8 mouse cellular contexts compared by ENCODE assay signal in genomic region chr2:131509671-131510313, GRCm38 (mm10). TPM values are rescaled to one million over a fixed set of nuclear protein-coding genes. Genes with fewer than 3 reads are reported as not detected.
DNase-seq lines count a peak whose midpoint lies in the region; ATAC-seq and TF ChIP-seq lines count a peak whose summit lies in the region.

No protein-coding gene starts in this region.

- 0 out of 2 replicates have a peak overlapping the region, but pooled peaks have one; percentile 9 for H3K27ac ChIP-seq in embryonic fibroblast, embryonic 13.5 days (ENCODE audit: insufficient read depth, low read length)
- peak overlapping the region; percentile 19; the same call in 1 of the 2 replicates for H3K27ac ChIP-seq in heart, embryonic 12.5 days (ENCODE audit: poor library complexity, severe bottlenecking)
- H3K27ac ChIP-seq in kidney, embryonic 14.5 days (ENCODE audit: low read depth, low read length): no peak overlapping the region
- H3K27ac ChIP-seq in liver, embryonic 14.5 days: no peak overlapping the region
- H3K27ac ChIP-seq in testis, adult 2 months (ENCODE audit: control insufficient read depth, insufficient read depth, low read depth, low read length): no peak overlapping the region

- WGBS in heart, embryonic 12.5 days: 9% methylated on average over 17 of the region's 17 CpGs
- WGBS in kidney, embryonic 14.5 days: 16% methylated on average over 17 of the region's 17 CpGs
- WGBS in liver, embryonic 14.5 days (ENCODE audit: insufficient replicate concordance): 17% methylated on average over 17 of the region's 17 CpGs

- no peak for TF ChIP-seq EP300 in liver, embryonic 14.5 days (IDR thresholded peaks at IDR 0.05; ENCODE audit: low read depth)

- 0 out of 2 replicates have a peak, but pooled peaks have one; percentile 9 for TF ChIP-seq CTCF in embryonic fibroblast, embryonic 13.5 days (IDR thresholded peaks at IDR 0.05; ENCODE audit: borderline replicate concordance, insufficient read depth, low read length)
- TF ChIP-seq CTCF in liver, embryonic 14.5 days (IDR thresholded peaks at IDR 0.05; ENCODE audit: low read depth): peak; percentile 86
- peak; percentile 55; the same call in 1 of the 2 replicates for TF ChIP-seq CTCF in testis, adult 2 months (IDR thresholded peaks at IDR 0.05; ENCODE audit: control insufficient read depth, insufficient read depth, insufficient replicate concordance, low read depth, low read length)

- H3K4me3 ChIP-seq in embryonic fibroblast, embryonic 13.5 days (ENCODE audit: insufficient read depth, low read length): no peak overlapping the region
- peak overlapping the region; percentile 31 for H3K4me3 ChIP-seq in heart, embryonic 12.5 days
- peak overlapping the region; percentile 16; the same call in 1 of the 2 replicates for H3K4me3 ChIP-seq in kidney, embryonic 14.5 days (ENCODE audit: low read length)
- H3K4me3 ChIP-seq in liver, embryonic 14.5 days (ENCODE audit: insufficient read depth in 1 of 2, low read depth in 2 of 2, low read length in 2 of 2): peak overlapping the region in 1 of 2 experiments; percentile 12; a peak in 1 of 4 replicates
- no peak overlapping the region for H3K4me3 ChIP-seq in testis, adult 2 months (ENCODE audit: control insufficient read depth, low read depth, low read length)

- H3K9ac ChIP-seq in heart, embryonic 12.5 days: peak overlapping the region; percentile 41; the same call in 1 of the 2 replicates
- H3K9ac ChIP-seq in kidney, embryonic 14.5 days (ENCODE audit: low read depth, low read length): peak overlapping the region; percentile 35; the same call in 1 of the 2 replicates
- H3K9ac ChIP-seq in liver, embryonic 14.5 days (replicated peaks): no peak overlapping the region

- ATAC-seq in heart, embryonic 12.5 days (ENCODE audit: insufficient number of reproducible peaks, low FRiP score): 0 out of 2 replicates have a peak, but pooled peaks have one; percentile 19
- peak; percentile 69 for ATAC-seq in kidney, embryonic 14.5 days (ENCODE audit: low FRiP score, low TSS enrichment)
- peak; percentile 47; the same call in 1 of the 2 replicates for ATAC-seq in liver, embryonic 14.5 days (ENCODE audit: insufficient read depth)

- H3K4me1 ChIP-seq in embryonic fibroblast, embryonic 13.5 days (ENCODE audit: control insufficient read depth, insufficient read depth, low read length): peaks cover 7% of the 10 kb centered on the region; the same call in 1 of the 2 replicates
- peaks cover 55% of the 10 kb centered on the region for H3K4me1 ChIP-seq in heart, embryonic 12.5 days (replicated peaks)
- H3K4me1 ChIP-seq in kidney, embryonic 14.5 days (ENCODE audit: control insufficient read depth, insufficient read depth, low read length): peaks cover 14% of the 10 kb centered on the region
- peaks cover 15 to 27% of the 10 kb centered on the region in 2 experiments for H3K4me1 ChIP-seq in liver, embryonic 14.5 days (replicated peaks; ENCODE audit: control insufficient read depth in 2 of 2, insufficient read depth in 2 of 2, low read length in 1 of 2)
- peaks cover 13% of the 10 kb centered on the region for H3K4me1 ChIP-seq in testis, adult 2 months (ENCODE audit: control insufficient read depth, insufficient read depth, low read length)

- no peaks in the 10 kb centered on the region for H3K27me3 ChIP-seq in heart, embryonic 12.5 days (replicated peaks)
- no peaks in the 10 kb centered on the region for H3K27me3 ChIP-seq in kidney, embryonic 14.5 days (ENCODE audit: control insufficient read depth, insufficient read depth, low read length)
- no peaks in the 10 kb centered on the region for H3K27me3 ChIP-seq in liver, embryonic 14.5 days (ENCODE audit: control insufficient read depth, insufficient read depth, low read length)
- H3K27me3 ChIP-seq in testis, adult 2 months (ENCODE audit: control insufficient read depth, insufficient read depth, low read length): no peaks in the 10 kb centered on the region

- peak overlapping the region; percentile 69 for H3K4me2 ChIP-seq in heart, embryonic 12.5 days
- H3K4me2 ChIP-seq in kidney, embryonic 14.5 days (replicated peaks; ENCODE audit: low read depth, low read length): peak overlapping the region; percentile 41
- peak overlapping the region; percentile 54 for H3K4me2 ChIP-seq in liver, embryonic 14.5 days (ENCODE audit: low read depth)

- H3K9me3 ChIP-seq in heart, embryonic 12.5 days (replicated peaks): no peaks in the 10 kb centered on the region
- no peaks in the 10 kb centered on the region for H3K9me3 ChIP-seq in kidney, embryonic 14.5 days (ENCODE audit: control insufficient read depth, low read length)
- H3K9me3 ChIP-seq in liver, embryonic 14.5 days (ENCODE audit: control insufficient read depth, low read length): no peaks in the 10 kb centered on the region

- peak; percentile 85 to 86 for DNase-seq in CD8-positive naive resting alpha-beta T cell, adult 2 months (ENCODE audit: low read depth in 2 of 2, low spot score in 2 of 2)
- DNase-seq in adrenal gland, postnatal 36 days: peak; percentile 64 to 72
- DNase-seq in liver, embryonic 14.5 days (ENCODE audit: low read depth in 3 of 3, low spot score in 3 of 3): peak in 2 of 3 experiments; percentile 50 to 56
- peak; percentile 92 for DNase-seq in naive thymus-derived CD4-positive, alpha-beta T cell, adult 2 months (ENCODE audit: low read depth)

- H3K36me3 ChIP-seq in heart, embryonic 12.5 days: no peaks in the 10 kb centered on the region
- H3K36me3 ChIP-seq in kidney, embryonic 14.5 days (ENCODE audit: control insufficient read depth, insufficient read depth, low read length): no peaks in the 10 kb centered on the region
- peaks cover 3% of the 10 kb centered on the region for H3K36me3 ChIP-seq in liver, embryonic 14.5 days (replicated peaks; ENCODE audit: control insufficient read depth, insufficient read depth, low read depth)
- H3K36me3 ChIP-seq in testis, adult 2 months (ENCODE audit: control insufficient read depth, insufficient read depth, low read length): no peaks in the 10 kb centered on the region

- no peak for TF ChIP-seq POLR2A in embryonic fibroblast, embryonic 13.5 days (IDR thresholded peaks at IDR 0.05; ENCODE audit: low read depth, low read length)
- no peak for TF ChIP-seq POLR2A in testis, adult 2 months (IDR thresholded peaks at IDR 0.05; ENCODE audit: control insufficient read depth, low read depth, low read length)

RNA-seq across cellular contexts. Expression of gene Smox, which starts 18.5 kb away (rescaled TPM):
- 10 to 100 TPM; 28.2 to 30.5 TPM for total RNA-seq in adrenal gland, postnatal 36 days (2021)
- polyA plus RNA-seq in embryonic fibroblast, embryonic 13.5 days (2011; ENCODE audit: insufficient read length, low read depth, missing spikeins): 21.0 and 21.1 TPM in 2 replicates
- polyA plus RNA-seq in heart, embryonic 12.5 days (2016; fragmentation: Nextera tagmentation; extraction: Ambion mirVana): 21.0 and 21.3 TPM in 2 replicates
- 27.4 and 29.1 TPM in 2 replicates for polyA plus RNA-seq in kidney, embryonic 14.5 days (2014; fragmentation: Nextera tagmentation; extraction: Ambion mirVana)
- polyA plus RNA-seq in liver, embryonic 14.5 days (2012; rRNA removed): 58.1 and 75.0 TPM in 2 replicates
- 70.4 and 85.8 TPM in 2 replicates for polyA plus RNA-seq in liver, embryonic 14.5 days (2014; fragmentation: Nextera tagmentation; extraction: Ambion mirVana)
- 19.2 and 22.2 TPM in 2 replicates for polyA plus RNA-seq in testis, adult 2 months (2012; rRNA removed)

RNA-seq across cellular contexts. Expression of gene Adra1d, which starts 52.3 kb away (rescaled TPM):
- total RNA-seq in adrenal gland, postnatal 36 days (2021): 10 to 100 TPM; 20.7 to 26.7 TPM
- polyA plus RNA-seq in embryonic fibroblast, embryonic 13.5 days (2011; ENCODE audit: insufficient read length, low read depth, missing spikeins): 9.2 and 10.5 TPM in 2 replicates
- polyA plus RNA-seq in heart, embryonic 12.5 days (2016; fragmentation: Nextera tagmentation; extraction: Ambion mirVana): 0.23 and 0.45 TPM in 2 replicates
- polyA plus RNA-seq in kidney, embryonic 14.5 days (2014; fragmentation: Nextera tagmentation; extraction: Ambion mirVana): 1.1 and 1.5 TPM in 2 replicates
- polyA plus RNA-seq in liver, embryonic 14.5 days (2012; rRNA removed): 0.55 and 0.57 TPM in 2 replicates
- polyA plus RNA-seq in liver, embryonic 14.5 days (2014; fragmentation: Nextera tagmentation; extraction: Ambion mirVana): 0.30 and 0.63 TPM in 2 replicates
- 3.8 and 4.3 TPM in 2 replicates for polyA plus RNA-seq in testis, adult 2 months (2012; rRNA removed)

Comparison
In these comparisons a context has a peak if more than half of its experiments do, and no peak if none do; other contexts are left out.
1. H3K27ac ChIP-seq: peak in embryonic fibroblast, embryonic 13.5 days (single experiment) and heart, embryonic 12.5 days (single experiment); none in kidney, embryonic 14.5 days (single experiment), liver, embryonic 14.5 days (single experiment) and testis, adult 2 months (single experiment).
2. H3K4me3 ChIP-seq: peak in heart, embryonic 12.5 days (single experiment) and kidney, embryonic 14.5 days (single experiment); none in embryonic fibroblast, embryonic 13.5 days (single experiment) and testis, adult 2 months (single experiment).
3. CTCF ChIP-seq: peak in every context shown above with its lines; median percentile 86 in liver, embryonic 14.5 days; 55 in testis, adult 2 months; 9 in embryonic fibroblast, embryonic 13.5 days.
4. ATAC-seq: peak in every context shown above with its lines; median percentile 69 in kidney, embryonic 14.5 days; 47 in liver, embryonic 14.5 days; 19 in heart, embryonic 12.5 days.
5. Peak in every context shown above with its lines, with median percentiles within 50 percentile points of each other: DNase-seq and H3K4me2 ChIP-seq.